Mouse (Mus musculus) CH12.LX (cell line): ENCODE measurements around the gene Crct1.

Experiments used
- MAFK ChIP-seq: IDR thresholded peaks from 2 replicates; pipeline ENCODE4 v1.6.1; 2011; ENCODE audit warnings: low read length, improper control_type of control experiment; ENCODE audit not compliant: insufficient replicate concordance
- MAX ChIP-seq: IDR thresholded peaks from 2 replicates; pipeline ENCODE4 v1.6.1; 2011; ENCODE audit warnings: low read length, improper control_type of control experiment
- RAD21 ChIP-seq: IDR thresholded peaks from 2 replicates; pipeline ENCODE4 v1.6.1; 2011; ENCODE audit warnings: low read depth, mild to moderate bottlenecking, low read length, improper control_type of control experiment, moderate library complexity
- TCF12 ChIP-seq: IDR thresholded peaks from 2 replicates; pipeline ENCODE4 v1.6.1; 2014; ENCODE audit warnings: low read depth, mild to moderate bottlenecking, inconsistent platforms, low read length, improper control_type of control experiment
- USF1 ChIP-seq: IDR thresholded peaks from 2 replicates; pipeline ENCODE4 v1.6.1; 2014; ENCODE audit warnings: low read depth, mild to moderate bottlenecking, inconsistent platforms, low read length, improper control_type of control experiment

DNA sequence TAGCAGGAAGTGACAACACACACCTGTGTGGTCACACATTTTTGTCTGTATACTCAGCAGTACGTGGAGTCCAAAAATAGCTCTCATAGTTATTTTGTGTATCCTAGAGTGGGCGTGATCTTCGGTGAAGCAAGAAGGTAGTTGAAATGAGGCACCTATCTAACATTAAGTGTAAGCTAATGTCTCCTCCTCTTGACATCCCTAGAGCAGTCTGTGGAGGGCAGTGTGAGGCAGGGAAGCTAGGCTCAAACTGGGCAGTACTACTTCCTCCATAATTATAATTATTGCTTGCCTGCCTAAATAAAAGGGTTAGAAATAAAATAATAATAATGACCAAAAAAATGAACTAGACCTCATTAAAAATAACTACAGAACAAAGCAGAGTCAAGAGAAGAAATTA is 14.9 kb downstream of the Crct1 start:
- TF ChIP-seq MAFK (no peak), RAD21 (no peak), USF1 (no peak), TCF12 (no peak), MAX (no peak)
